Mouse (Mus musculus): ENCODE measurements around the gene Olfr545. TPM values are rescaled to one million over a fixed set of nuclear protein-coding genes. Genes with fewer than 3 reads are reported as not detected.
"Not testable (repeated sequence)": the region's sequence is repeated elsewhere in the genome, so short reads cannot be mapped to it uniquely, and the experiment has no call there.

Olfr545 gene
- polyA plus RNA-seq, 1 experiment from 2014 or later: not detected

- not testable (repeated sequence) for H3K9me3 ChIP-seq (ENCODE audit: control insufficient read depth, low read length); H3K36me3 ChIP-seq (ENCODE audit: control insufficient read depth, insufficient read depth, low read length); ATAC-seq (ENCODE audit: low FRiP score, low TSS enrichment); H3K4me1 ChIP-seq (ENCODE audit: control insufficient read depth, insufficient read depth, low read length); H3K4me3 ChIP-seq (ENCODE audit: low read length); H3K27me3 ChIP-seq (ENCODE audit: control insufficient read depth, insufficient read depth, low read length); H3K9ac ChIP-seq (ENCODE audit: low read depth, low read length); H3K4me2 ChIP-seq (replicated peaks; ENCODE audit: low read depth, low read length); H3K27ac ChIP-seq (ENCODE audit: low read depth, low read length)
- WGBS: 71% methylated on average over 7 of the region's 8 CpGs
Measured at GRCm38 (mm10) chr7:102484766-102485165, 14.6 kb downstream of the Olfr545 start.

GRCm38 (mm10) chr7:102483665-102484064 lies 15.7 kb downstream of the Olfr545 start:
- no peak overlapping the region for H3K27ac ChIP-seq (ENCODE audit: low read depth, low read length)
- no peak for ATAC-seq (ENCODE audit: low FRiP score, low TSS enrichment)
- H3K9ac ChIP-seq (ENCODE audit: low read depth, low read length): no peak overlapping the region
- no peaks in the 10 kb centered on the region for H3K4me1 ChIP-seq (ENCODE audit: control insufficient read depth, insufficient read depth, low read length)
- no peak overlapping the region for H3K4me3 ChIP-seq (ENCODE audit: low read length)
- H3K27me3 ChIP-seq (ENCODE audit: control insufficient read depth, insufficient read depth, low read length): no peaks in the 10 kb centered on the region
- H3K4me2 ChIP-seq (replicated peaks; ENCODE audit: low read depth, low read length): no peak overlapping the region
- no peaks in the 10 kb centered on the region for H3K9me3 ChIP-seq (ENCODE audit: control insufficient read depth, low read length)
- WGBS: 93% methylated on average over 2 of the region's 2 CpGs
- H3K36me3 ChIP-seq (ENCODE audit: control insufficient read depth, insufficient read depth, low read length): no peaks in the 10 kb centered on the region

- WGBS: 92% methylated on average over 4 of the region's 4 CpGs
- no peak for ATAC-seq (ENCODE audit: low FRiP score, low TSS enrichment)
- H3K27me3 ChIP-seq (ENCODE audit: control insufficient read depth, insufficient read depth, low read length): no peaks in the 10 kb centered on the region
- no peak within 1 kb of the TSS for H3K9ac ChIP-seq (ENCODE audit: low read depth, low read length)
- H3K9me3 ChIP-seq (ENCODE audit: control insufficient read depth, low read length): no peaks in the 10 kb centered on the region
- H3K27ac ChIP-seq (ENCODE audit: low read depth, low read length): no peak within 1 kb of the TSS
- no peak within 1 kb of the TSS for H3K4me2 ChIP-seq (replicated peaks; ENCODE audit: low read depth, low read length)
- H3K4me1 ChIP-seq (ENCODE audit: control insufficient read depth, insufficient read depth, low read length): no peaks in the 10 kb centered on the region
- H3K36me3 ChIP-seq (ENCODE audit: control insufficient read depth, insufficient read depth, low read length): no peaks in the 10 kb centered on the region
- H3K4me3 ChIP-seq (ENCODE audit: low read length): no peak within 1 kb of the TSS
Measured at GRCm38 (mm10) chr7:102481579-102481978, 17.8 kb downstream of the Olfr545 start, which contains the start of gene Olfr543. Gene Olfr543, minus strand, starts transcription at chr7:102481679.

GRCm38 (mm10) chr7:102480821-102481220 lies 18.6 kb downstream of the Olfr545 start:
- H3K27me3 ChIP-seq (ENCODE audit: control insufficient read depth, insufficient read depth, low read length): no peaks in the 10 kb centered on the region
- H3K27ac ChIP-seq (ENCODE audit: low read depth, low read length): no peak overlapping the region
- no peaks in the 10 kb centered on the region for H3K36me3 ChIP-seq (ENCODE audit: control insufficient read depth, insufficient read depth, low read length)
- no peaks in the 10 kb centered on the region for H3K4me1 ChIP-seq (ENCODE audit: control insufficient read depth, insufficient read depth, low read length)
- no peak overlapping the region for H3K4me3 ChIP-seq (ENCODE audit: low read length)
- WGBS: 75% methylated on average over 4 of the region's 4 CpGs
- H3K9ac ChIP-seq (ENCODE audit: low read depth, low read length): no peak overlapping the region
- no peak for ATAC-seq (ENCODE audit: low FRiP score, low TSS enrichment)
- H3K9me3 ChIP-seq (ENCODE audit: control insufficient read depth, low read length): no peaks in the 10 kb centered on the region
- no peak overlapping the region for H3K4me2 ChIP-seq (replicated peaks; ENCODE audit: low read depth, low read length)

GRCm38 (mm10) chr7:102479368-102480078 lies 19.9 kb downstream of the Olfr545 start:
- H3K36me3 ChIP-seq (ENCODE audit: control insufficient read depth, insufficient read depth, low read length): no peaks in the 10 kb centered on the region
- no peak overlapping the region for H3K9ac ChIP-seq (ENCODE audit: low read depth, low read length)
- no peak overlapping the region for H3K27ac ChIP-seq (ENCODE audit: low read depth, low read length)
- ATAC-seq (ENCODE audit: low FRiP score, low TSS enrichment): 0 out of 2 replicates have a peak, but pooled peaks have one; percentile 47
- H3K4me2 ChIP-seq (replicated peaks; ENCODE audit: low read depth, low read length): no peak overlapping the region
- H3K9me3 ChIP-seq (ENCODE audit: control insufficient read depth, low read length): no peaks in the 10 kb centered on the region
- 64% methylated on average over 5 of the region's 5 CpGs for WGBS
- H3K4me1 ChIP-seq (ENCODE audit: control insufficient read depth, insufficient read depth, low read length): no peaks in the 10 kb centered on the region
- no peaks in the 10 kb centered on the region for H3K27me3 ChIP-seq (ENCODE audit: control insufficient read depth, insufficient read depth, low read length)
- H3K4me3 ChIP-seq (ENCODE audit: low read length): no peak overlapping the region

- 70% methylated on average over 3 of the region's 3 CpGs for WGBS
- no peaks in the 10 kb centered on the region for H3K27me3 ChIP-seq (ENCODE audit: control insufficient read depth, insufficient read depth, low read length)
- H3K9me3 ChIP-seq (ENCODE audit: control insufficient read depth, low read length): no peaks in the 10 kb centered on the region
- no peak overlapping the region for H3K4me2 ChIP-seq (replicated peaks; ENCODE audit: low read depth, low read length)
- no peak for ATAC-seq (ENCODE audit: low FRiP score, low TSS enrichment)
- no peak overlapping the region for H3K4me3 ChIP-seq (ENCODE audit: low read length)
- no peak overlapping the region for H3K27ac ChIP-seq (ENCODE audit: low read depth, low read length)
- no peaks in the 10 kb centered on the region for H3K36me3 ChIP-seq (ENCODE audit: control insufficient read depth, insufficient read depth, low read length)
- no peak overlapping the region for H3K9ac ChIP-seq (ENCODE audit: low read depth, low read length)
- H3K4me1 ChIP-seq (ENCODE audit: control insufficient read depth, insufficient read depth, low read length): no peaks in the 10 kb centered on the region
Measured at GRCm38 (mm10) chr7:102478926-102479325, 20.4 kb downstream of the Olfr545 start.

- 85% methylated on average over 4 of the region's 4 CpGs for WGBS
- H3K4me2 ChIP-seq (replicated peaks; ENCODE audit: low read depth, low read length): no peak overlapping the region
- ATAC-seq (ENCODE audit: low FRiP score, low TSS enrichment): no peak
Measured at GRCm38 (mm10) chr7:102478425-102478824, 20.9 kb downstream of the Olfr545 start.

GRCm38 (mm10) chr7:102477377-102477776 lies 22.0 kb downstream of the Olfr545 start:
- no peaks in the 10 kb centered on the region for H3K36me3 ChIP-seq (ENCODE audit: control insufficient read depth, insufficient read depth, low read length)
- H3K4me1 ChIP-seq (ENCODE audit: control insufficient read depth, insufficient read depth, low read length): no peaks in the 10 kb centered on the region
- H3K9me3 ChIP-seq (ENCODE audit: control insufficient read depth, low read length): no peaks in the 10 kb centered on the region
- no peak overlapping the region for H3K4me3 ChIP-seq (ENCODE audit: low read length)
- no peak for ATAC-seq (ENCODE audit: low FRiP score, low TSS enrichment)
- no peak overlapping the region for H3K27ac ChIP-seq (ENCODE audit: low read depth, low read length)
- 78% methylated on average over 11 of the region's 11 CpGs for WGBS
- H3K27me3 ChIP-seq (ENCODE audit: control insufficient read depth, insufficient read depth, low read length): no peaks in the 10 kb centered on the region
- H3K4me2 ChIP-seq (replicated peaks; ENCODE audit: low read depth, low read length): no peak overlapping the region
- H3K9ac ChIP-seq (ENCODE audit: low read depth, low read length): no peak overlapping the region

More at GRCm38 (mm10) chr7:102478425-102478824, 20.9 kb downstream of the Olfr545 start:
- H3K27ac ChIP-seq (ENCODE audit: low read depth, low read length): no peak overlapping the region
- no peak overlapping the region for H3K9ac ChIP-seq (ENCODE audit: low read depth, low read length)
- H3K27me3 ChIP-seq (ENCODE audit: control insufficient read depth, insufficient read depth, low read length): no peaks in the 10 kb centered on the region
- H3K36me3 ChIP-seq (ENCODE audit: control insufficient read depth, insufficient read depth, low read length): no peaks in the 10 kb centered on the region
- no peak overlapping the region for H3K4me3 ChIP-seq (ENCODE audit: low read length)
- no peaks in the 10 kb centered on the region for H3K4me1 ChIP-seq (ENCODE audit: control insufficient read depth, insufficient read depth, low read length)
- no peaks in the 10 kb centered on the region for H3K9me3 ChIP-seq (ENCODE audit: control insufficient read depth, low read length)

GRCm38 (mm10) chr7:102476601-102477000 lies 22.8 kb downstream of the Olfr545 start:
- Histone ChIP-seq H3K9me3 (ENCODE audit: control insufficient read depth, low read length) (no peaks in the 10 kb centered on the region), H3K4me2 (replicated peaks; ENCODE audit: low read depth, low read length) (no peak overlapping the region), H3K36me3 (ENCODE audit: control insufficient read depth, insufficient read depth, low read length) (no peaks in the 10 kb centered on the region), H3K4me3 (ENCODE audit: low read length) (no peak overlapping the region), H3K27me3 (ENCODE audit: control insufficient read depth, insufficient read depth, low read length) (no peaks in the 10 kb centered on the region), H3K9ac (ENCODE audit: low read depth, low read length) (no peak overlapping the region), H3K4me1 (ENCODE audit: control insufficient read depth, insufficient read depth, low read length) (no peaks in the 10 kb centered on the region), H3K27ac (ENCODE audit: low read depth, low read length) (no peak overlapping the region)
- ATAC-seq (ENCODE audit: low FRiP score, low TSS enrichment): no peak
- WGBS: 94% methylated on average over 5 of the region's 5 CpGs

Measured in kidney, embryonic 14.5 days (tissue).